Mouse (Mus musculus): Measurements from ENCODE around the gene Rec114.

GRCm38 (mm10) chr9:58764354-58764753, 20.6 kb upstream of the Rec114 start:
- no peak for TF ChIP-seq CTCF (IDR thresholded peaks at IDR 0.05; ENCODE audit: borderline replicate concordance, insufficient read depth, low read length)
- no peak for TF ChIP-seq POLR2A (IDR thresholded peaks at IDR 0.05; ENCODE audit: low read depth, low read length)
